8 mouse cellular contexts compared by ENCODE assay signal in the genomic region with DNA sequence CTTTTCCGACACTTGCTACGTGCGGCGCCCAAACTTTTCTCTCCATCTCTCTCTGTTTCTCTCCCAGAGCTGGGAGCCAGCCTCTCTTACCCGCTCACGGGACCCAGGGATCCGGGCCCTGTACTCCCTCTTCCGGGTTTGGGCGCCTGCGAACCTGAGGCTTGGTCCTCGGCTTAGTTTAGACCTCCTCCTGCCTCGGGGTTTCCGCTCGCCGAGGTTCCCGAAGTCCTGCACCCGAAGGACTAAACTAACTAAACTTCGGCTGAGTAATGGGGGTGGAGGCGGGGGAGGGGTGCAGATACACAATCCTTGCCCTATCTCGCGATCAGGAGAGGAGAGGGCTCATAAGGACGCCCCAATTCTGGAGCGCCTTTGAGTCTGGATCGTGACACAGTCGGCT. TPM values are rescaled to one million over a fixed set of nuclear protein-coding genes. Genes with fewer than 3 reads are reported as not detected.
A peak's percentile ranks its signal among the peaks of the same experiment; 100 is the strongest.
DNase-seq lines count a peak whose midpoint lies in the region; ATAC-seq and TF ChIP-seq lines count a peak whose summit lies in the region.

TSS of gene Sall1 (minus strand) at position 223 of the 400 bp plus-strand sequence.

- no peaks in the 10 kb centered on the region for H3K36me3 ChIP-seq in heart, embryonic 13.5 days
- no peaks in the 10 kb centered on the region for H3K36me3 ChIP-seq in hindbrain, postnatal 0 days (ENCODE audit: insufficient read depth, low read length)
- no peaks in the 10 kb centered on the region for H3K36me3 ChIP-seq in limb, embryonic 10.5 days
- no peaks in the 10 kb centered on the region for H3K36me3 ChIP-seq in small intestine, adult 2 months (ENCODE audit: control insufficient read depth, insufficient read depth, low read length)

- H3K4me1 ChIP-seq in heart, embryonic 13.5 days = peaks cover 27% of the 10 kb centered on the region
- H3K4me1 ChIP-seq in hindbrain, postnatal 0 days (ENCODE audit: insufficient read depth, low read length) = no peaks in the 10 kb centered on the region
- peaks cover 60% of the 10 kb centered on the region for H3K4me1 ChIP-seq in limb, embryonic 10.5 days
- H3K4me1 ChIP-seq in small intestine, adult 2 months (ENCODE audit: control insufficient read depth, insufficient read depth, insufficient read length, low read length) = no peaks in the 10 kb centered on the region; the same call in 1 of the 2 replicates

- H3K27ac ChIP-seq in heart, embryonic 13.5 days (replicated peaks) = peak within 1 kb of the TSS; percentile 93
- H3K27ac ChIP-seq in hindbrain, postnatal 0 days = peak within 1 kb of the TSS; percentile 80
- H3K27ac ChIP-seq in limb, embryonic 10.5 days = peak within 1 kb of the TSS; percentile 98
- H3K27ac ChIP-seq in small intestine, adult 2 months (ENCODE audit: insufficient read depth, low read depth, low read length) = no peak within 1 kb of the TSS; the same call in 1 of the 2 replicates

- no peaks in the 10 kb centered on the region for H3K9me3 ChIP-seq in heart, embryonic 13.5 days
- no peaks in the 10 kb centered on the region for H3K9me3 ChIP-seq in hindbrain, postnatal 0 days (ENCODE audit: low read length)
- no peaks in the 10 kb centered on the region for H3K9me3 ChIP-seq in limb, embryonic 10.5 days (replicated peaks)

- TF ChIP-seq CTCF in hindbrain, postnatal 0 days (IDR thresholded peaks at IDR 0.05; ENCODE audit: low read depth) = no peak
- no peak for TF ChIP-seq CTCF in small intestine, adult 2 months (IDR thresholded peaks at IDR 0.05; ENCODE audit: extremely low read depth, insufficient read length, insufficient replicate concordance, low read depth, low read length)

- TF ChIP-seq POLR2A in small intestine, adult 2 months (IDR thresholded peaks at IDR 0.05; ENCODE audit: low read depth, low read length) = no peak

- under 1% methylated on average over 25 of the region's 25 CpGs for WGBS in heart, embryonic 13.5 days
- WGBS in hindbrain, postnatal 0 days = under 1% methylated on average over 25 of the region's 25 CpGs
- under 1% methylated on average over 25 of the region's 25 CpGs for WGBS in limb, embryonic 10.5 days
- 3% methylated on average over 25 of the region's 25 CpGs for WGBS in small intestine, adult 2 months

- H3K27me3 ChIP-seq in heart, embryonic 13.5 days (replicated peaks) = peaks cover 70% of the 10 kb centered on the region
- H3K27me3 ChIP-seq in hindbrain, postnatal 0 days (ENCODE audit: insufficient read depth, low read length) = peaks cover 40% of the 10 kb centered on the region
- H3K27me3 ChIP-seq in limb, embryonic 10.5 days (ENCODE audit: low read depth, poor library complexity, severe bottlenecking) = peaks cover 61% of the 10 kb centered on the region
- peaks cover 72% of the 10 kb centered on the region for H3K27me3 ChIP-seq in small intestine, adult 2 months (ENCODE audit: control insufficient read depth, insufficient read depth, low read length)

- H3K4me2 ChIP-seq in heart, embryonic 13.5 days = peak within 1 kb of the TSS; percentile 92
- peak within 1 kb of the TSS; percentile 72 for H3K4me2 ChIP-seq in hindbrain, postnatal 0 days (ENCODE audit: low read depth, low read length)

- H3K4me3 ChIP-seq in heart, embryonic 13.5 days = peak within 1 kb of the TSS; percentile 81
- peak within 1 kb of the TSS; percentile 52 for H3K4me3 ChIP-seq in hindbrain, postnatal 0 days (ENCODE audit: low read length)
- peak within 1 kb of the TSS; percentile 89 for H3K4me3 ChIP-seq in limb, embryonic 10.5 days
- H3K4me3 ChIP-seq in small intestine, adult 2 months (ENCODE audit: low read depth, low read length) = peak within 1 kb of the TSS; percentile 53

- no peak for DNase-seq in heart, adult 18-20 months
- peak; percentile 69 for DNase-seq in embryo, embryonic 10.5 days (ENCODE audit: low spot score)
- DNase-seq in hindbrain, postnatal 0 days (ENCODE audit: low spot score) = no peak
- DNase-seq in limb, embryonic 10.5 days (ENCODE audit: low spot score) = peak; percentile 70
- no peak for DNase-seq in gastrocnemius, adult 18-20 months (ENCODE audit: low spot score)
- no peak for DNase-seq in gastrocnemius, adult 8-10 months (ENCODE audit: low spot score in 2 of 2)

- peak within 1 kb of the TSS; percentile 94 for H3K9ac ChIP-seq in heart, embryonic 13.5 days
- peak within 1 kb of the TSS; percentile 67; the same call in 1 of the 2 replicates for H3K9ac ChIP-seq in hindbrain, postnatal 0 days (replicated peaks; ENCODE audit: low read length)

- no peak for ATAC-seq in heart, embryonic 13.5 days (ENCODE audit: extremely low read depth, insufficient number of reproducible peaks, low FRiP score, low TSS enrichment)
- no peak for ATAC-seq in hindbrain, postnatal 0 days

RNA-seq across cellular contexts. Expression of gene Sall1, which starts in this region (rescaled TPM):
- 3.9 and 4.1 TPM in 2 replicates for polyA plus RNA-seq in heart, embryonic 13.5 days (2015; fragmentation: Nextera tagmentation; extraction: Ambion mirVana)
- total RNA-seq in heart, adult 18-20 months (2021) = 1 to 10 TPM in 1 of 2 experiments, under 1 TPM in 1; 0.87 to 1.3 TPM
- total RNA-seq in hindbrain, postnatal 0 days (2014; rRNA removed) = 7.5 and 10.7 TPM in 2 replicates
- 3.3 and 3.6 TPM in 2 replicates for polyA plus RNA-seq in hindbrain, postnatal 0 days (2015; fragmentation: Nextera tagmentation; extraction: Ambion mirVana)
- 12.8 and 18.3 TPM in 2 replicates for polyA plus RNA-seq in limb, embryonic 10.5 days (2016; fragmentation: Nextera tagmentation; extraction: Ambion mirVana)
- polyA plus RNA-seq in small intestine, adult 2 months (2012; rRNA removed) = 0.56 and 1.2 TPM in 2 replicates
- total RNA-seq in gastrocnemius, adult 18-20 months (2021) = not detected
- not detected for total RNA-seq in gastrocnemius, adult 8-10 months (2022)

Comparison
In these comparisons a context has a peak if more than half of its experiments do, and no peak if none do; other contexts are left out.
1. DNase-seq: peak in embryo, embryonic 10.5 days (single experiment) and limb, embryonic 10.5 days (single experiment); none in heart, adult 18-20 months (0 of 2), hindbrain, postnatal 0 days (single experiment), gastrocnemius, adult 18-20 months (single experiment) and gastrocnemius, adult 8-10 months (0 of 2).
2. Peak in every context shown above with its lines, with median percentiles within 50 percentile points of each other: H3K4me3 ChIP-seq.